Comparison of ENCODE assay signal across 24 mouse cellular contexts in genomic region chr7:27543851-27544250, GRCm38 (mm10). TPM values are rescaled to one million over a fixed set of nuclear protein-coding genes. Genes with fewer than 3 reads are reported as not detected.
DNase-seq lines count a peak whose midpoint lies in the region; ATAC-seq and TF ChIP-seq lines count a peak whose summit lies in the region.
"Had no signal": no experiment of that assay in that cellular context is flagged by ENCODE, and none has a peak within 500 bp of the region (broad histone marks: within the 10 kb centered on the region; RNA-seq: fewer than 3 reads in every experiment).

No protein-coding gene starts in this region.

- peak overlapping the region; percentile 40; the same call in 1 of the 2 replicates for H3K27ac ChIP-seq in intestine, embryonic 15.5 days
- H3K27ac ChIP-seq in intestine, postnatal 0 days (ENCODE audit: low read depth, low read length) = no peak overlapping the region
- 0 out of 2 replicates have a peak overlapping the region, but pooled peaks have one; percentile 33 for H3K27ac ChIP-seq in liver, embryonic 12.5 days
- H3K27ac ChIP-seq in liver, embryonic 11.5 days (ENCODE audit: low read depth, low read length) = no peak overlapping the region
- H3K27ac ChIP-seq in stomach, embryonic 14.5 days (ENCODE audit: low read length) = peak overlapping the region; percentile 35; the same call in 1 of the 2 replicates
- no peak overlapping the region for H3K27ac ChIP-seq in hindbrain, embryonic 14.5 days
- H3K27ac ChIP-seq: embryonic facial prominence, embryonic 13.5 days; forebrain, embryonic 12.5 days; heart, embryonic 10.5 days; hindbrain, embryonic 12.5 days; limb, embryonic 12.5 days had no signal

- no peak overlapping the region for H3K9ac ChIP-seq in intestine, embryonic 15.5 days
- H3K9ac ChIP-seq in intestine, postnatal 0 days (ENCODE audit: low read depth, low read length) = no peak overlapping the region
- H3K9ac ChIP-seq in liver, embryonic 12.5 days = peak overlapping the region; percentile 14; the same call in 1 of the 2 replicates
- no peak overlapping the region for H3K9ac ChIP-seq in liver, embryonic 11.5 days (ENCODE audit: low read depth, low read length)
- no peak overlapping the region for H3K9ac ChIP-seq in stomach, embryonic 14.5 days (replicated peaks; ENCODE audit: low read depth, low read length)
- no peak overlapping the region for H3K9ac ChIP-seq in hindbrain, embryonic 14.5 days
- H3K9ac ChIP-seq: embryonic facial prominence, embryonic 13.5 days; forebrain, embryonic 12.5 days; hindbrain, embryonic 12.5 days; limb, embryonic 12.5 days had no signal

- H3K4me3 ChIP-seq in intestine, embryonic 15.5 days (replicated peaks) = no peak overlapping the region
- H3K4me3 ChIP-seq in intestine, postnatal 0 days (ENCODE audit: low read depth, low read length) = no peak overlapping the region
- H3K4me3 ChIP-seq in liver, embryonic 12.5 days = no peak overlapping the region
- H3K4me3 ChIP-seq in liver, embryonic 11.5 days (ENCODE audit: low read depth, low read length) = no peak overlapping the region
- no peak overlapping the region for H3K4me3 ChIP-seq in stomach, embryonic 14.5 days (ENCODE audit: low read depth, low read length)
- H3K4me3 ChIP-seq in hindbrain, embryonic 14.5 days (replicated peaks; ENCODE audit: low read length) = no peak overlapping the region
- H3K4me3 ChIP-seq: embryonic facial prominence, embryonic 13.5 days; forebrain, embryonic 12.5 days; hindbrain, embryonic 12.5 days; limb, embryonic 12.5 days had no signal

- H3K4me2 ChIP-seq in intestine, embryonic 15.5 days (replicated peaks) = no peak overlapping the region
- H3K4me2 ChIP-seq in intestine, postnatal 0 days (replicated peaks; ENCODE audit: low read depth) = no peak overlapping the region
- H3K4me2 ChIP-seq in liver, embryonic 12.5 days = no peak overlapping the region
- no peak overlapping the region for H3K4me2 ChIP-seq in liver, embryonic 11.5 days
- H3K4me2 ChIP-seq in stomach, embryonic 14.5 days (replicated peaks; ENCODE audit: low read depth, low read length) = no peak overlapping the region
- H3K4me2 ChIP-seq in hindbrain, embryonic 14.5 days (replicated peaks) = no peak overlapping the region
- H3K4me2 ChIP-seq: forebrain, embryonic 12.5 days; hindbrain, embryonic 12.5 days; limb, embryonic 12.5 days; midbrain, embryonic 11.5 days had no signal

- H3K36me3 ChIP-seq in intestine, embryonic 15.5 days = no peaks in the 10 kb centered on the region
- H3K36me3 ChIP-seq in intestine, postnatal 0 days (ENCODE audit: control insufficient read depth, insufficient read depth) = no peaks in the 10 kb centered on the region
- peaks cover 13% of the 10 kb centered on the region; the same call in 1 of the 2 replicates for H3K36me3 ChIP-seq in liver, embryonic 12.5 days
- no peaks in the 10 kb centered on the region for H3K36me3 ChIP-seq in liver, embryonic 11.5 days (ENCODE audit: control insufficient read depth, insufficient read depth, low read length)
- peaks cover 4% of the 10 kb centered on the region; the same call in 1 of the 2 replicates for H3K36me3 ChIP-seq in stomach, embryonic 14.5 days (ENCODE audit: control insufficient read depth, insufficient read depth, low read length)
- peaks cover 17% of the 10 kb centered on the region for H3K36me3 ChIP-seq in hindbrain, embryonic 14.5 days (replicated peaks; ENCODE audit: control insufficient read depth, insufficient read depth)

- H3K9me3 ChIP-seq in intestine, embryonic 15.5 days = no peaks in the 10 kb centered on the region
- H3K9me3 ChIP-seq in intestine, postnatal 0 days (ENCODE audit: control insufficient read depth) = no peaks in the 10 kb centered on the region
- H3K9me3 ChIP-seq in liver, embryonic 12.5 days (replicated peaks) = no peaks in the 10 kb centered on the region
- no peaks in the 10 kb centered on the region for H3K9me3 ChIP-seq in liver, embryonic 11.5 days (ENCODE audit: control insufficient read depth, low read length)
- no peaks in the 10 kb centered on the region for H3K9me3 ChIP-seq in stomach, embryonic 14.5 days (ENCODE audit: control insufficient read depth, low read depth, low read length)
- no peaks in the 10 kb centered on the region for H3K9me3 ChIP-seq in hindbrain, embryonic 14.5 days (ENCODE audit: control insufficient read depth, low read length)
- H3K9me3 ChIP-seq: embryonic facial prominence, embryonic 13.5 days; forebrain, embryonic 12.5 days; G1E; heart, embryonic 10.5 days; hindbrain, embryonic 12.5 days; limb, embryonic 12.5 days had no signal

- TF ChIP-seq CTCF in intestine, postnatal 0 days (IDR thresholded peaks at IDR 0.05; ENCODE audit: low read depth) = no peak

- H3K27me3 ChIP-seq in intestine, embryonic 15.5 days (replicated peaks) = no peaks in the 10 kb centered on the region
- H3K27me3 ChIP-seq in intestine, postnatal 0 days (replicated peaks; ENCODE audit: control insufficient read depth, insufficient read depth, low read length) = no peaks in the 10 kb centered on the region
- no peaks in the 10 kb centered on the region for H3K27me3 ChIP-seq in liver, embryonic 12.5 days (replicated peaks)
- no peaks in the 10 kb centered on the region for H3K27me3 ChIP-seq in liver, embryonic 11.5 days (replicated peaks; ENCODE audit: control insufficient read depth, insufficient read depth, low read length)
- no peaks in the 10 kb centered on the region for H3K27me3 ChIP-seq in stomach, embryonic 14.5 days (ENCODE audit: control insufficient read depth, insufficient read depth, low read length)
- H3K27me3 ChIP-seq in hindbrain, embryonic 14.5 days (ENCODE audit: control insufficient read depth, insufficient read depth, low read length) = no peaks in the 10 kb centered on the region
- H3K27me3 ChIP-seq: CH12.LX; embryonic facial prominence, embryonic 13.5 days; forebrain, embryonic 12.5 days; hindbrain, embryonic 12.5 days; limb, embryonic 12.5 days had no signal

- ATAC-seq in intestine, embryonic 15.5 days = no peak
- no peak for ATAC-seq in intestine, postnatal 0 days
- no peak for ATAC-seq in liver, embryonic 12.5 days
- ATAC-seq in liver, embryonic 11.5 days (replicated peaks; ENCODE audit: low FRiP score) = no peak
- ATAC-seq in stomach, embryonic 14.5 days (ENCODE audit: insufficient number of reproducible peaks, insufficient read depth, low FRiP score, low read depth) = no peak
- no peak for ATAC-seq in hindbrain, embryonic 14.5 days (ENCODE audit: low FRiP score)

- WGBS in intestine, embryonic 15.5 days = 82% methylated on average over 4 of the region's 4 CpGs
- WGBS in intestine, postnatal 0 days = 80% methylated on average over 4 of the region's 4 CpGs
- WGBS in liver, embryonic 12.5 days (ENCODE audit: insufficient replicate concordance) = 81% methylated on average over 4 of the region's 4 CpGs
- WGBS in liver, embryonic 11.5 days = 84% methylated on average over 4 of the region's 4 CpGs
- 76% methylated on average over 4 of the region's 4 CpGs for WGBS in stomach, embryonic 14.5 days
- 93% methylated on average over 4 of the region's 4 CpGs for WGBS in hindbrain, embryonic 14.5 days

- peaks cover 9% of the 10 kb centered on the region; the same call in 1 of the 2 replicates for H3K4me1 ChIP-seq in intestine, embryonic 15.5 days (replicated peaks)
- no peaks in the 10 kb centered on the region for H3K4me1 ChIP-seq in intestine, postnatal 0 days (replicated peaks; ENCODE audit: control insufficient read depth, insufficient read depth, low read length)
- H3K4me1 ChIP-seq in liver, embryonic 12.5 days = peaks cover 59% of the 10 kb centered on the region
- peaks cover 35% of the 10 kb centered on the region for H3K4me1 ChIP-seq in liver, embryonic 11.5 days (replicated peaks; ENCODE audit: control insufficient read depth, insufficient read depth, low read length)
- peaks cover 5% of the 10 kb centered on the region; the same call in 1 of the 2 replicates for H3K4me1 ChIP-seq in stomach, embryonic 14.5 days (ENCODE audit: control insufficient read depth, insufficient read depth, low read length)
- peaks cover 10% of the 10 kb centered on the region for H3K4me1 ChIP-seq in hindbrain, embryonic 14.5 days (replicated peaks; ENCODE audit: control insufficient read depth, insufficient read depth, low read length)

- no peak for DNase-seq in liver, embryonic 11.5 days (ENCODE audit: low spot score)
- no peak for DNase-seq in hindbrain, embryonic 14.5 days (ENCODE audit: low spot score)
- DNase-seq in ovary, adult 18-20 months (ENCODE audit: low spot score) = no peak
- DNase-seq: adrenal gland, adult 8-10 months; B cell, adult 2 months; cerebellum, adult 2 months; cerebellum, postnatal 25 days; embryo, embryonic 11 days; lung, adult 18-20 months; lung, postnatal 10 days; right cerebral cortex, adult 18-20 months; right cerebral cortex, postnatal 4 days had no signal

RNA-seq across cellular contexts. Expression of gene Pld3, which starts 9.2 kb away (rescaled TPM):
- polyA plus RNA-seq in intestine, embryonic 15.5 days (2015; fragmentation: Nextera tagmentation; extraction: Ambion mirVana) = 64.5 and 65.0 TPM in 2 replicates
- polyA plus RNA-seq in intestine, postnatal 0 days (2015; fragmentation: Nextera tagmentation; extraction: Ambion mirVana) = 45.8 and 48.7 TPM in 2 replicates
- polyA plus RNA-seq in liver, embryonic 12.5 days (2016; fragmentation: Nextera tagmentation; extraction: Ambion mirVana) = 46.6 and 49.1 TPM in 2 replicates
- polyA plus RNA-seq in liver, embryonic 11.5 days (2014; fragmentation: Nextera tagmentation; extraction: Ambion mirVana) = 39.3 and 44.4 TPM in 2 replicates
- 75.6 and 78.7 TPM in 2 replicates for polyA plus RNA-seq in stomach, embryonic 14.5 days (2014; fragmentation: Nextera tagmentation; extraction: Ambion mirVana)
- 156 and 193 TPM in 2 replicates for polyA plus RNA-seq in hindbrain, embryonic 14.5 days (2014; fragmentation: Nextera tagmentation; extraction: Ambion mirVana)

RNA-seq across cellular contexts. Expression of gene 2310022A10Rik, which starts 9.2 kb away (rescaled TPM):
- polyA plus RNA-seq in intestine, embryonic 15.5 days (2015; fragmentation: Nextera tagmentation; extraction: Ambion mirVana) = 21.7 and 24.1 TPM in 2 replicates
- polyA plus RNA-seq in intestine, postnatal 0 days (2015; fragmentation: Nextera tagmentation; extraction: Ambion mirVana) = 9.0 and 10.2 TPM in 2 replicates
- polyA plus RNA-seq in liver, embryonic 12.5 days (2016; fragmentation: Nextera tagmentation; extraction: Ambion mirVana) = 26.3 and 27.5 TPM in 2 replicates
- 33.9 and 35.1 TPM in 2 replicates for polyA plus RNA-seq in liver, embryonic 11.5 days (2014; fragmentation: Nextera tagmentation; extraction: Ambion mirVana)
- polyA plus RNA-seq in stomach, embryonic 14.5 days (2014; fragmentation: Nextera tagmentation; extraction: Ambion mirVana) = 17.6 and 18.4 TPM in 2 replicates
- 25.1 and 26.4 TPM in 2 replicates for polyA plus RNA-seq in hindbrain, embryonic 14.5 days (2014; fragmentation: Nextera tagmentation; extraction: Ambion mirVana)

RNA-seq across cellular contexts. Expression of gene Hipk4, which starts 20.8 kb away (rescaled TPM):
- polyA plus RNA-seq in intestine, embryonic 15.5 days (2015; fragmentation: Nextera tagmentation; extraction: Ambion mirVana) = 0.35 and 0.54 TPM in 2 replicates
- polyA plus RNA-seq in intestine, postnatal 0 days (2015; fragmentation: Nextera tagmentation; extraction: Ambion mirVana) = 0.10 and 0.24 TPM in 2 replicates
- polyA plus RNA-seq in liver, embryonic 12.5 days (2016; fragmentation: Nextera tagmentation; extraction: Ambion mirVana) = 0.17 and 0.23 TPM in 2 replicates
- 0.33 and 0.40 TPM in 2 replicates for polyA plus RNA-seq in liver, embryonic 11.5 days (2014; fragmentation: Nextera tagmentation; extraction: Ambion mirVana)
- polyA plus RNA-seq in stomach, embryonic 14.5 days (2014; fragmentation: Nextera tagmentation; extraction: Ambion mirVana) = 1.0 and 1.3 TPM in 2 replicates
- polyA plus RNA-seq in hindbrain, embryonic 14.5 days (2014; fragmentation: Nextera tagmentation; extraction: Ambion mirVana) = 1.2 and 1.5 TPM in 2 replicates

RNA-seq across cellular contexts. Expression of gene Prx, which starts 44.7 kb away (rescaled TPM):
- 2.7 and 3.2 TPM in 2 replicates for polyA plus RNA-seq in intestine, embryonic 15.5 days (2015; fragmentation: Nextera tagmentation; extraction: Ambion mirVana)
- polyA plus RNA-seq in intestine, postnatal 0 days (2015; fragmentation: Nextera tagmentation; extraction: Ambion mirVana) = 1.3 and 1.4 TPM in 2 replicates
- 0.91 and 1.2 TPM in 2 replicates for polyA plus RNA-seq in liver, embryonic 12.5 days (2016; fragmentation: Nextera tagmentation; extraction: Ambion mirVana)
- polyA plus RNA-seq in liver, embryonic 11.5 days (2014; fragmentation: Nextera tagmentation; extraction: Ambion mirVana) = 0.80 and 0.84 TPM in 2 replicates
- polyA plus RNA-seq in stomach, embryonic 14.5 days (2014; fragmentation: Nextera tagmentation; extraction: Ambion mirVana) = 1.4 and 1.5 TPM in 2 replicates
- polyA plus RNA-seq in hindbrain, embryonic 14.5 days (2014; fragmentation: Nextera tagmentation; extraction: Ambion mirVana) = 0.50 and 0.93 TPM in 2 replicates

RNA-seq across cellular contexts. Expression of gene Akt2, which starts 47.5 kb away (rescaled TPM):
- polyA plus RNA-seq in intestine, embryonic 15.5 days (2015; fragmentation: Nextera tagmentation; extraction: Ambion mirVana) = 68.4 and 71.1 TPM in 2 replicates
- polyA plus RNA-seq in intestine, postnatal 0 days (2015; fragmentation: Nextera tagmentation; extraction: Ambion mirVana) = 35.8 and 36.4 TPM in 2 replicates
- 45.0 and 45.2 TPM in 2 replicates for polyA plus RNA-seq in liver, embryonic 12.5 days (2016; fragmentation: Nextera tagmentation; extraction: Ambion mirVana)
- 68.4 and 70.1 TPM in 2 replicates for polyA plus RNA-seq in liver, embryonic 11.5 days (2014; fragmentation: Nextera tagmentation; extraction: Ambion mirVana)
- 88.8 and 91.5 TPM in 2 replicates for polyA plus RNA-seq in stomach, embryonic 14.5 days (2014; fragmentation: Nextera tagmentation; extraction: Ambion mirVana)
- 51.1 and 62.7 TPM in 2 replicates for polyA plus RNA-seq in hindbrain, embryonic 14.5 days (2014; fragmentation: Nextera tagmentation; extraction: Ambion mirVana)

Comparison
In these comparisons a context has a peak if more than half of its experiments do, and no peak if none do; other contexts are left out.
1. H3K27ac ChIP-seq: peak in intestine, embryonic 15.5 days (single experiment), liver, embryonic 12.5 days (single experiment) and stomach, embryonic 14.5 days (single experiment); none in intestine, postnatal 0 days (single experiment), liver, embryonic 11.5 days (single experiment) and hindbrain, embryonic 14.5 days (single experiment).